Mouse (Mus musculus): ENCODE data around the gene Ldhal6b.

The Ldhal6b gene

DNA sequence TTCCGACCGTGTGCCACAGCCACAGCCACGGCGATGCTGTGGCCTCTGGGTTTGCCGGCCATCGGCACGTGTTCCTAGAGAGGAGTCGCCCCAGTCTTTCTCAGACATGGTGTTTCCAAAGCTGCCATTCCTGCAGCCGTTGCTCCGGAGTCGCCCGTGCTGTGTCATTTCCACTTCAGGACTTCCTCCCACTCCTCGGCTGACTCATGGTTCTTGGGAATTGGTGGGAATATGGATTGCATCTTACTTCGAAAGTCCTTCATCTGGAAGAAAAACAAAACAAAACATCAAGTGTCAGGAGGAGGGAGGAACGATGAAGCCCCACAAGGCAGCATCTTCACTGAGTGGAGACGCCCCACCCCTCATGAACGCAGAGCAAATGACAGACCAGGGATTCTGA lies 7.4 kb downstream of the Ldhal6b start:
- no peak for DNase-seq (ENCODE audit: low read depth in 2 of 2, low spot score in 2 of 2)

DNA sequence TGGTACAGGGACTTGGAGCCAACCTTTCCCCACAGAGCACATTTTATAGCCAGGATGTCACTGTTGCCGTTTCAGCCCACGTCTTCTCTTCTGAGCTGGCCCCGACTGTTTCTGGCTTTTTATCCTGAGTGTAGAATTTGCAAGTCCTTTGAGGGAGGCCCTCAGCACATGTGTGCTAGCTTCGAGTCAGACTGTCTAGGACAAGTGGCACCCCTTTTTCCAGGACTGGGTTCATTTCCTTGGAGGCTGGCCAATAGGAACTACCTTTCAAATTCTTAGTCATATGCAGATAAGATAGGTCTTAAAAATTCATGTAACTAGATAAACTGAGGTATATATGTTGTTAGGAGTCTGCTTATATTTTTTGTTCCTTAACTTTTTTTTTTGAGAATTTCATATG lies 8.2 kb downstream of the Ldhal6b start:
- DNase-seq (ENCODE audit: low read depth in 2 of 2, low spot score in 2 of 2) = no peak

DNA sequence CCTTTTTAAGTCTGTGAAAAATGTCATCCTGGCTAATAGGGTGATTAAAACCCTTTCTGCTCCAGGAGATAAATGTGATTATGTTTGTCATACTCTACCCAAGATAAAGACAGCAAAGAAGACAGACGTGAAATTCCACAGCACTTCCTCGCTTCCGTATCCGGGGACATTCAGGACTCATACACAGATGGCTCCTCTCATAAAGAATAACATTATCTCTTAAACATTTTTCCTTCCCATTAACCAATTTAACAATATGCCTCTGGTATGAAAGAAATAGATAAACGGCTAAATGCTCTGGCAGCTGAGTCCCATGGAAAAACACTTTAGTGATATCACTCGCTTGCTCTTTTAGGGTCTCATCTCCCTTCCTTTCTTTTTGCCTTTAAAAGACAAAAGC lies 11.5 kb downstream of the Ldhal6b start:
- DNase-seq (ENCODE audit: low read depth in 2 of 2, low spot score in 2 of 2) = no peak

DNA sequence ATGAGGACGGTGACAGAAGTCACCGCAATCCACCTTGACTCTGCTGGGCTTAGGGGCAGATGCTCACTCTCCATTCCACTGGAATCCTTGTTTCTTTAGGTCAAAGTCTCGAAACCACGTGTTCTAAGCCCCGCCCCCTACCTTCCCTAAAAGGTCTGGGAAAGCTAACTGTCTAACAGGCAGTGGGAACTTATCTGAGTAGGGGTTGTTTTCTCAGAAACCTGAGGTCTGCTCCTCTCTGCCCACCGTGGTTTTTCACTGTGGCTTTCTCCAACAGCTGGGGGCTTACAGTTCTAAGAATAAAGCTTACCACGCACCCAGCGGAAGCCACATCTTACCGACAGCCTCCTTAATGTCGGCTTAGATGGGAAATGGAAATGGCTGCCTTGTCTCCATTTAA lies 12.0 kb downstream of the Ldhal6b start:
- DNase-seq (ENCODE audit: low read depth in 2 of 2, low spot score in 2 of 2) = peak; percentile 16 to 50

DNA sequence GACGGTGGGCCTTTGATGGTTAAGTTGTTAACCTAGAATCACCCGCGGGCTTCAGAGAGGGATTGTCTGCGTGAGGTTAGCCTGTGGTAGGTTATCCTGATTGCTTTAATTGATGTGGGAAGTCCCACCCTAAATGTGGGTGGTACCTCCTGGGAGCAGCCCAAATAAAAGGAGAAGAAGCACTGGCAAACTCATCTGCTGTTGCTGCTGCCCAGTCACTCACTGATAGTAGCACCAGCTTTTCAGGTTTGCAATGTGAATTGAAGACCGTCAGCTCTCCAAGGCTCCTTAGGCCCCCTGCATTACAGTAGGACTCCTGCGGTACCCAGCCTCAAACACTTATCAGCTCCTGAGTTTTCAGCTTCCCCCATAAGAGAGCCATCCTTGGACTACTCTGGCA lies 14.7 kb downstream of the Ldhal6b start:
- no peak for DNase-seq (ENCODE audit: low read depth in 2 of 2, low spot score in 2 of 2)

DNA sequence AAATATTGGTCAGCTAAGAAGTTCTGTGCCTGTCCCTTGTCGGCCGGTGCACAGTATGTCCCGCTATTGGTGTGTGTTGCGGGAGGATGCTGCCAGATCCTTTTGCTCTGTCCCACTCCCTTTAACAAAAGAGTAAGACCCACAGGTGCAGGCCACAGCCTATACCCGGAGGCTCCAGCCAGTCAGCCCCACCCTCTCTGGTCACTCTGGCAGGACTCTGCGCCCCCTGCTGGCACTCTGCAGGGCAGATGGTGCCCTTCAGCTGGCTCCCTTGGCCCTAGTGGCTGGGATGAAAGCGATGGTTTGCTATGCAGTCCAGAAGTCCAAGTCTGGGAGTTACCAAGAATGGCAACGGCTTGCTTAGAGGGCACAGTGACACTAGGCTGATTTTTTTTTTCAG lies 15.9 kb downstream of the Ldhal6b start:
- DNase-seq (ENCODE audit: low read depth in 2 of 2, low spot score in 2 of 2) = peak; percentile 8 to 17

DNA sequence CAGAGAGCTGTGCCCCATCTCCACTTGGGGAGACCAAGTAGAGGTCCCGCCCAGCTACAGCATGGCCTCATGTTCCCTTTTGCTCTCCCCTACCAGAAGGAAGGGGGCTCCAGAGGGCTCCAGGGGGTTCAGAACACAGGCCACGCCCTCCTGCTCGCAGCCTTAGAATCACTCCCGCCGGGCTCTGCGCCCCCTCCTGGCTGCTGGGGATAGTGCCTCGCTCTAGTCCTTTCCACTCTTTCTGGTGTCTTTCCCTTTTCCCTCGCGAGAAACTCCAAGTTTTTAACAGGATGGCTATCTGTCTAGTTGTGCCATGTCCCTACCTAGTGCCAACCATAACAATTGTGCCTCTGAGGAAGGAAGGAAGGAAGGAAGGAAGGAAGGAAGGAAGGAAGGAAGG lies 16.5 kb downstream of the Ldhal6b start:
- DNase-seq (ENCODE audit: low read depth in 2 of 2, low spot score in 2 of 2) = peak; percentile 52 to 65

DNA sequence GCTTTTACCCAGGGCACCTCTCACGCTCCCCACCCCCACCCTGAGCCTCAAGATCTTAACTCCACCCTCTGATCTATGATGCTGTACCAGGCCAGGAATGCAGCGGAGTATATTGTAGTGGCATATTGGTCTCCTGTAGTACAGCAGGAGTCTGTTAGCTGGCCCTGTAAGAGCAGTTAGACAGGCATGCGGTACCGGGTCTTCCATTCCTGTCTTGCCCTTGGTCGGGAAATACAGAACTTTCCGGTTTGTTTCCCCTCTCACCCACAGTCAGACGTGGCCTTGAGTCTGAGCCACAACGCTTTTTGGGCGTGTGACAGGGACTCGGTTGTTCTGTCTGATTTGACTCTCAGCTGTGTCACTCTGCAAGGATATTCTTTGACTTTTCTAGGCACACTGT lies 17.3 kb downstream of the Ldhal6b start:
- no peak for DNase-seq (ENCODE audit: low read depth in 2 of 2, low spot score in 2 of 2)

DNA sequence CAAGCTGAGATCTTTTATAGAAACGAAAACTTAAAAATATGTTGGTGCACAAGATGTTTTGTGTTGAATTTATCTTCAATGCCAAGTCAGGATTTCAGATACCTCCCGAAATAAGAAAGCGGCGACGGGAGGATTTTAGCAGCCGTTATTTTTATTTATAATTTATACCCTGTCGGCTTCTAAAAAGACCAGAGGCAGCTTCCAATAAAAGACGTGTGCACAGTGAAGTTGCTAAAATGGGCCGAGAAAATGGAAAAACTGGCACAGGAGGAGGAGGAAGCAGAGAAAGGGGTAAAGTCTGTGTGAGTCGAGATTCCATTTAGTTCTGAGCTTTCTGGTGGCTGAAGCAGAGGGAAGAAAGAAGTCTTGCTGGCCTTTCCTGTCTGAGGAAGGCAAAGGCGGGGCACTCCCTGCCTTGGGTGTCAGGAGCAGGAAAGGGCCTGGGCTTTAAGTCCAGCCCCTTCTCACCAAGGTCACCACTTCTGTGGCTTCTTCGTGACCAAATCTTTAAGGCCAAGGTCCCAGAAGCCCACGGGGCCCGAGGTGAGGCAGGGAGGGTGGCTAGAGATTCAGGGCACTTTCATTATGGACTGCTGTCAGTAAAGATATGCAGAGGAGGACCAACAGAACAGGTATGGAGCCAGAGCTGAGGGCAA lies 18.0 kb downstream of the Ldhal6b start:
- DNase-seq (ENCODE audit: low read depth in 2 of 2, low spot score in 2 of 2) = no peak

DNA sequence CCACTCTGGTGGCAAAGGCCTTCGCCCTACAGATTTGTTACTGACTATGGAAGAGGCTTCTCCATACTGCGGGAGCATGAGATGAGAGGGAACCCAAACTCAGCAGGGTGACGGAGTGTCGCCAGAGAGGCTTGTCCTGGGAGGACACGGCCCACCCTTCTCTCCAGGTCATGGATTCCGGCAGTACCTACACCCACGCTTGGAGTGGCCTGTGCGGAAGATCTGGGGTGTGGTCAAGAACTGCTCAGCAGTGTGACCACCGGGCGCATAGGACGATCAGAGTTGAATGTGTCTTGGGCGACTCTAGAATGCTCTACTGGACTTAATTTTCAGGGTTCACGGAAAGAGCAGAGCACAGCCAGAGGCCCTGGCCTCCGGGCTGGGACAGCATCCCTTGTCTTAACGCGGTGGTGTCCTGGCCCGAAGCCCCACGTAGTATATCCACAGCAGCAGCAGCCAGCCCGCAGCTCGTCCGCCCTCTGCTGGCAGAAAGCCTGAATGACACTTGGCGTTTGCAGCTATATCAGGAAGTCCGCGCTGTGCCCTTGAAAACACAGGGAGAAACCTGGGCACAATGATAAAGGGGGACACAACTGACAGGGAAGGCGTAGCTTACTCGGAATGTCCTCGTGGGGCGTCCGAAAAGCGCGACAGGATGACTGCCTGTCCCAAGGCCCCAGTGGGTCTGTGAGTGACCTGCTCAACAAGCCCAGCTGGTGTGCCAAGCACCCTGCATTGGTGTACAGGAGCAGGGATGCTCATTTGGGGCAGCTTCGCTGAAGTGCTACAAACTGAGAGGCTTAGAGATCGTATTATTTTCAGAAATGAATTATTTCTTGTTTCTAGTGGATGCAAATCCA lies 21.2 kb downstream of the Ldhal6b start:
- peak; percentile 58 to 67 for DNase-seq (ENCODE audit: low read depth in 2 of 2, low spot score in 2 of 2)

DNA sequence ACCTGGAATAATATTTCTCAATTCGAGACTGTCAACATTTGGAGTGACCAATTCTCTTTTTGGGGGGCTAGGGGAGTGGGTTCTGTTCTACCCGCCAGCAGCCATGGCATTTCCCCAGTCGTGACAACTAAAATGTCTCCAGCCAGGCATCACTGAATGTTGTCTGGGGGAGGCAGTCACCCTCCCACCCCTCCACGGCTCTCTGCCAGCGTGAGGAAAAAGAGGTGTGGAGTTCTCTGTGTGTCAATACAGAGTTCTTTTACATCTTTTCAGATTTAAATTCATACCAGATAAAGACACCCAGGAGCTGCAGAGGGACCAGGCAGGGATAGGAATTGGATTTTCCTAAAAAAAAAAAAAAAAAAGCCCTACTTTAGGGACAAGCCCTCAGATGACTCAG lies 22.4 kb downstream of the Ldhal6b start:
- DNase-seq (ENCODE audit: low read depth in 2 of 2, low spot score in 2 of 2) = no peak

DNA sequence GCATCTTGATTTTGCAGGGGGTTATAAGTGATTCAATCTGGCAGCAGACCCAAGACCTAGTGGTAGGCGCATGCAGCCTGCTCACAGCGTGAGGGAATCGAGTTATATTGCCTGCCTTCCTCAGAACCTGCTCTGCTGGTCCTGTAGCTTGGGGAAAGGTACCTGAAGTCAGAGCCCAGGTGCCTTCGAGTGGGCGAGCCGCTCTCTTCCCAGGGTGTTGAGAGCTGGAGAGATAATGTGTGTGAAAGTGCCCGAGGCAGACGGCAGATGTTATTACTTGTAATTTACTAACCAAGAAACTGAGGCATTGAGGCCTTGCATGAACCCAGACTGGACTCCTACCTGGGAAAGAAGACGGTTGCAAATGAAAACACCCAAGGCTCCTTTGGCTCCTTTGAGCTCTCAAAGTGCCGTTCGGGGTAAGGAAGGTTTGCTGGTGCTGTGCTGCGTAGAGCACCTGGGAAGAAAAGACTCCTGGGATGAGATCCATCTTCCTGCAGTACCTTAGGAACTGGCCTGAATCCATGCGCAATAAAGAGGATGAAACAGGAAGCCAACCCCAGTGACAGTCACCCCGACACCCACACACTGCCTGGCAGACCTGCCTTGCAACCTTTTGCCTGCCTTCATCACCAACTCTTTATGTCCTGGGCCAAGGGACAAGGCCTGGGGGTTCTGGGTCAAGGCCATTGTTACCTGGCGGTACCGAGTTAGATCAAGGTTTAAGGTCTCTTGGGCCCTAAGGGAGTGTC lies 22.9 kb downstream of the Ldhal6b start:
- no peak for DNase-seq (ENCODE audit: low read depth in 2 of 2, low spot score in 2 of 2)

DNA sequence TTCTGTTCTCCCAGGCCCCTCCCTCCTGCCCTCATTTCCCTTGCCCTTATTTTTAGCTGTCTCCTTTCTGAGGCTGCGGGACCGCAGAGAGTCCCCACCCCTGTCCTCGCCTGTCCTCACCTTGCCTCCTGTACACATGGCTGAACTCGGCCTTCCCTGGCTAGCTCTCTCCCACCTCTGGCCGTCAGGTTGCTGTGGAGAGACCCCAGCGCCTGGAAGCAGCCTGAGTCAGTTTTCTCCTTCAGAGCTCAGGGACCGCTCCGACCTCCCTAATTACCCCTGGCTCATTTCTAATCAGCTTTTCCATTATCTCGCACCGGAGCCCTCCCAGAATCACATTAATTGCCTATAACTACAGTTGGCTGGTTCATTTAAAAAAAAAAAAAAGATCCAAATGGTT lies 27.9 kb downstream of the Ldhal6b start:
- DNase-seq (ENCODE audit: low read depth in 2 of 2, low spot score in 2 of 2) = no peak

DNA sequence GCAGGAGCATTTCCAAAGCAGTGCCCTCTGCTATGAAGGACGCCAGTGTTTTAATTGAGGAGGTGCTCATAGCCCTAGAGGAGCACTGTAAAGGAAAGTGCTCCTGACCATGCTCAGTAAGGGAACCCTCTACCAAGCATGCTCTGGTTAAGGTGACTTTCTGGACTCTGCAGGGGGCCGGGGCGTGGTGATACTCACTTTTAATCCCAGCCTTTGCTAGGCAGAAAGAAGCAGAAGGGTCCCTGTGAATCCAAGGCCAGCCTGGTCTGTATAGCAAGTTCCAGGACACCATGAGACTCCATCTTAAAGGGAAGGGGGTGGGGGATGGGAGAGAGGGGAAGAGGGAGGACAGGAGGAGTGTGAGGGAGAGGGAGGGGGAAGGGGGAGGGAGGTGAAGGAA lies 30.2 kb downstream of the Ldhal6b start:
- no peak for DNase-seq (ENCODE audit: low read depth in 2 of 2, low spot score in 2 of 2)

DNA sequence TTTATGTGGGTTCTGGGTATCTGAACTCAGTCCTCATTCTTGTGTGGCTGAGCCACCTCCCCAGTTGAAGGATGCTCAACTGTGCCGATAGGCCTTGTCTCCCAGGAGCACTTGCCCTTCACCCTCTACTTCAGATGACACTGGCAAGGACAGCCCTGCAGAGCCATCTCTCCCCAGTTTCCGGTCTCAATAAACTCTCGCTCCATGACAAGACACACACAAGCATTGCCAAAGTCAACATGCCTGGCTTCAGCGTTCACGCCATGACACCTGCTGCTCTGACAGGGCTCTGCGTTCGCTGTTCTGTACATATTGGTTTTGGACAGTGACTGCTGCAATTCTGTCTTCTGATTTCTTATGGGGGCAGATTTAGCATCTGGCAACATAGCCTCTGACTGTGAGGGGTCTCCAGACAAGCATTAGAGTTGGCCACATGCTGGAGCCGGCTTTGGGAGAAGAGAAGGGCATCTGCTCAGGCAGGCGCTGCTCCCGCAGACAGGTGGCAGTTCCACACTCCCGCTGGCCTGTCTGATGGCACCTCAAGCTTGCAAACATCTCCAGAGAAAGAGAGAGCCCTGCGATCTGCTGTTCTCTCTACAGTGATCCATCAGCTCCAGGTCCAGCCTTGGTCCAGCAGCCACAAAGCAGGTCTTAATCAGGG lies 31.6 kb downstream of the Ldhal6b start:
- DNase-seq (ENCODE audit: low read depth in 2 of 2, low spot score in 2 of 2) = no peak

DNA sequence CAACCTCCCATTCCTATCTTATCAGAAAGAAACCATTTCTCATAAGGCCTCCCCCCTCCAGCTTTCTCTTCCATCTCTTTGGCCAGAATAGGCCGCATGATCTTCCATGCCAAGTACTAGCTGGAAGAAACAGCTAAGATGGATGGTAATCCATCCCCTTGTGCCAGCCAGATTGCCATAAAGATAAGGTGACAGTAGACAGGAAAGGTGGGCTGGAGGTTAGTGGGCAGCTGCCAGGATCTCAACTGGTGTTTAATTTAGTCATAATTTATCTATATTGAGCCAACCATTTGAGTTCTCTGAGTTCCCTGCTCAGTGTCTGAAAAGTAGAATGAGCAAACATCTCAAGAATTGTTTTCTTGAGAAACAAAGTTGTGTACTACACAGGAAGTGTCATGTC lies 32.9 kb downstream of the Ldhal6b start:
- DNase-seq (ENCODE audit: low read depth in 2 of 2, low spot score in 2 of 2) = no peak

DNA sequence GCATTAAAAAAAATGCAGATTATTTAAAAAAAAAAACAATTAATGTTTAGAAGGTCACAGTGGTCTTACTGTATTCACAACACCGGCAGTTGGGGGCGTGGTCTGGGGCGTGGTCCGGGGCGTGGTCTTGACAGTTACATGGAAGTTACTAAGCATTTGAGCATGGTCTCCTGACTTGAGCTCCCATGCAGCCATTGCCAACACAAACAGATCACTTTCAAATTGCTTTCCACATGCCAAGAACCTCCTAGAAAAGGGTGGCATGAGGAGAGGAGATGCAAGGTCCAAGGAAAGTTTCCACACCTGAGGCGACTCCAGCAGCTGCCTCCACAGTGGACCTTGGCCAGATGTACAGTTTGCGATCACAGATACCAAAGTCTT lies 40.6 kb downstream of the Ldhal6b start:
- DNase-seq (ENCODE audit: low read depth in 2 of 2, low spot score in 2 of 2) = no peak

DNA sequence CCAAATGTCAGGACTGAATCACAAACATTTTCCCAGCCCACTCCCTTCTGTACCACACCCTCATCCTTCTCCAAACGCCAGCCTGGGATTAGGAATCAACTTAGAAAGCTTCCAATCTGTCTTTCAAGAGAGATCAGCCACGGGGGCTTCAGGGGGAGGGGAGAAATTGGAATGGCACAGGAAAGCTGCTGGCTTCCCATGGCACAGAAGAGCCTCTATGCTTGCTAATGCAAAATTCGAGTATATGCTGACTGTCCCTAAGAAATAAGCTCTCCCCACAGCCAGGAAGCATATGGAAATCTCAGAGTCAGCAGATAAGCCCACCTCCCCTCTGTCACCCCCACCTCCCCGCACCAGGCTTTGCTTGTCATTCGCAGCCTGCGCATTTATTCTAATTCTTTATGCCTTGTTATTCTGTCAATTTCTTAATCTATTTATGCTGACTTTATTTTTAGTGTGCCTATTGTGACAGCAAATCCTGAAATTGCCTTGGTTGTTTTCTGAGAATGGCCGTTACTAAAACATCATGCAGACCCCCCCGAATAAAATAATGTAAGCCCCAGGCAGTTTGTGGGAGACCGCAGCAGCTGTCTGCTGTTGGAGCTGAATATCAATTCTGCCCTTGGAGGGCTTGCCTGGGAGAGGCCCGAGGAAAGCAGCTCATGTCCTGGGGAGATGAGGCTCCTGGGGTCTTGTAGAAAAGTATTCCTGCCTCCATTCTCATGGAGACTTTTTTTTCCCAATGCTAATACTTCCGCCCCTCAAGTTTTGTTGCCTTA lies 41.2 kb downstream of the Ldhal6b start:
- DNase-seq (ENCODE audit: low read depth in 2 of 2, low spot score in 2 of 2) = no peak

DNA sequence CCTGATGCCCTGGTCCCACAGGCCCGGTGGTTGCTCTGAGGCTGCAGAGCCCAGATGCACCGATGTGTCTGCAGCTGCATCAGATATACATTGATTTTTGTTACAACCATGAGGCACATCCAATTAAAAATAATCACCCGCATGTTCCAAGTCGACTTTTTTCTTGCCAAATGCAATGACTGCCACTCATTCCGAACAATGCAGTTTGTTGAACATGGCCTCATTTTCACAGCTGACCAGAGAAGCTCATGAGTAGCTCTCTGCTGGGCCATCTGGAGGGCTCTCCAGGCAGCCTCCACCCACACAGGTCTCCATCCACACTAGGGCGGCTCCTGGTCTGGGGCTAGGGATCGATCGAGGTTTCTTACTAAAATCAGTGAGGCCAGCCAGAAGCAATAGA lies 45.6 kb downstream of the Ldhal6b start:
- no peak for DNase-seq (ENCODE audit: low read depth in 2 of 2, low spot score in 2 of 2)

DNA sequence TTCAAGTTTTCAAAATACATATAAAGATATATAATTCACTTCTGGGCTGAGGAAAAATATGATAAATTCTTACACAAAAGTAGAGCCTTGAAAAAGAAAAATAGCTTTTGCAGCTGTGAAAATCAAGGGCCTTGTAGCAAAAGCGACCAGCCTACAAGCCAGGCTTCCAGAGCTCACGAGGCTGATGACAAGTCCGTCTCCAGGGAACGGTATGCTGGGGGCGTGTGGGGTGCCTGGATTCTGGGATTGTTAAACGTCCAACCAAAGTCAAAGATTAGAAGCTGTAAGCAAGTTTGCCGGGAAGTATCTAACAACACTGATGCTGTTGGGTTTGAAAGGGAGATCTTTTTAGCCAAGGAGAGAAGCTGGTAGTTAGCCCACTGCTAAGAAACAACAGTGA lies 47.0 kb downstream of the Ldhal6b start:
- no peak for DNase-seq (ENCODE audit: low read depth in 2 of 2, low spot score in 2 of 2)

DNA sequence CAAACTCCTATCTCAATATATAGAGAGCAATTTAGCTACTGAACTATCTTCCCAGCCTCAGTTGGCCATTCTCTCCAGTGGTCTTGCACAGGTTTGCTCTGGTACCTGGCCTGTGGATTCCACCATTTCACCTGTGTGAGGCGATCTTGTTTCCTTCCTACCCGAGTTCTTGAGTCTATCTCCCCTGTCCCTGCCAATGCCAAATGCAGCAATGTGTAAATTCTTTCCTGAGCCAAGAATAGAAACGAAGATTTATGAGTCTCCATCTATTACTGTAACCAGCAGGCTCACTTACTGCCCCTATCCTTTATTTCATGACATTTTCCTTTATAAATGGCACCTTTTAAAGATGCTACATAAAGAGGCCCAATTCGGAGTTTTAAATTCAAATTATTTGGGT lies 47.5 kb downstream of the Ldhal6b start:
- no peak for DNase-seq (ENCODE audit: low read depth in 2 of 2, low spot score in 2 of 2)
